Mouse (Mus musculus): ENCODE measurements around the gene Wbp11. TPM values are rescaled to one million over a fixed set of nuclear protein-coding genes. Genes with fewer than 3 reads are reported as not detected.

Wbp11 gene
- total RNA-seq, 2 experiments from 2014 or later = 114 to 116 TPM

DNA sequence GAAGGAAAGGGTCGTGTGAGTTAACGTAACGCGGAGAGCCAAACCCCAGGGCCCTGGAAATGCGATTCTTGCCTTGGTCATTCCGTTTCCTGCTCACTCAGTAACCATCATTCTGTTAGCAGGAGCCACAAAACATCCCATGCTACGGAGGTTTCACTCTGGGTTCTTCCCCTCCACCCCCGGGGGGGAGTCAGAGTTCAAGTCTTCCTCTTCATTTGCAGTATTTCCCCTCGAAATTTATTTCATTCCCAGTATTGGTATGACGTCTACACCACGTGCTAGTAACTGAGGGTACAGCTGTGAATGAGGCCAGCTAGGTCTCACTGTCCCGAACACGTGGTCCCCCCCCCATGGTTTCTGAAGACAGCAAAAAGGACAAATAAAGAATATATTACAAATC lies 18.4 kb downstream of the Wbp11 start:
- intact Hi-C loops (cut with DNase I) = no loop called here
- Histone ChIP-seq H3K4me3 (peak overlapping the region; percentile 65), H3K27ac (no peak overlapping the region)
- TF ChIP-seq CTCF (IDR thresholded peaks at IDR 0.05) = no peak
- DNase-seq (ENCODE audit: extremely low spot score in 1 of 2, low spot score in 2 of 2) = no peak

DNA sequence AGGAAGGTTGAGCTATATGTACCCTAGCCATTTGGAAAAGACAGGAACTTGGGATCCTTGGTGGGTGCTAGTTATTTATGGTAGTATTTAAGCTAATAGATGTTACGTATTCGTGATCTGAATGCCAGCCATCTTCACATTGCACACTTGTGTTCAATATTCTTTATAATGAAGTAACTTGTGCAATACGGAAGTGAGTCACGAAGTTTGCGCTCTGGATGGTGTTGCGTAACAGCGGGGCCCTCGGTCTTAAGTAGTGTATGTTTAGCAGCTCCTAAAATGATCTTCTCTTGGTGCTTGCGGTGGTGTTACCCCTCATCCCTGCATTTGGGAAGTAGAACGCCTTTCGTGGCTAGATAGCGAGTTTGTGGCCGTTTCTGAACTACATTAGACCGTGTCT lies 19.0 kb downstream of the Wbp11 start:
- intact Hi-C loops (cut with DNase I) = no loop called here

DNA sequence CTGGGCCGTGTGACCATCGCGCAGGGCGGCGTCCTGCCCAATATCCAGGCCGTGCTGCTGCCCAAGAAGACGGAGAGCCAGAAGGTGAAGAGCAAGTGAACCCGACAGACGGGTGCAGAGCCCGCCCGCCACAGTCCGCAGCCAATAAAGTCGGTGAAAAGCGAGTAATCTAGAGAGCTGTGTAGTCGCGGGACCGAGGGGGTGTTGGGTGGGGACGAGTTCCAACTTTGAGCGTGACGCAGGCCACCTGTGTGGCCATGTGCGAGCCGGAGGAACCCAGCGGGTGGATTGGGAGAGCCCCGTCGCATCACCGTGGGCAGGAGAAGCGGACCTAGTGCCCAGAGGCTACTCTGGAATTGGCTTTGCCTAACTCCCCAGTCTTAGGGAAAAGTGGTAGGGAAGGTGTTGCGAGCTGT lies 19.4 kb downstream of the Wbp11 start:
- peak overlapping the region; percentile 89 for H3K27ac ChIP-seq
- peak; percentile 42 to 47 for DNase-seq (ENCODE audit: extremely low spot score in 1 of 2, low spot score in 2 of 2)
- intact Hi-C loops (cut with DNase I) = loop anchor here (1.0 kb wide), 1 partner anchor 20 kb away; the partner anchor contains the start of gene Wbp11
- TF ChIP-seq CTCF (IDR thresholded peaks at IDR 0.05) = no peak
- H3K4me3 ChIP-seq = peak overlapping the region; percentile 65

More for the DNA sequence above, 19.0 kb downstream of the Wbp11 start:
- TF ChIP-seq CTCF (IDR thresholded peaks at IDR 0.05) = no peak
- H3K4me3 ChIP-seq = peak overlapping the region; percentile 65
- DNase-seq (ENCODE audit: extremely low spot score in 1 of 2, low spot score in 2 of 2) = no peak
- H3K27ac ChIP-seq = peak overlapping the region; percentile 89

DNA sequence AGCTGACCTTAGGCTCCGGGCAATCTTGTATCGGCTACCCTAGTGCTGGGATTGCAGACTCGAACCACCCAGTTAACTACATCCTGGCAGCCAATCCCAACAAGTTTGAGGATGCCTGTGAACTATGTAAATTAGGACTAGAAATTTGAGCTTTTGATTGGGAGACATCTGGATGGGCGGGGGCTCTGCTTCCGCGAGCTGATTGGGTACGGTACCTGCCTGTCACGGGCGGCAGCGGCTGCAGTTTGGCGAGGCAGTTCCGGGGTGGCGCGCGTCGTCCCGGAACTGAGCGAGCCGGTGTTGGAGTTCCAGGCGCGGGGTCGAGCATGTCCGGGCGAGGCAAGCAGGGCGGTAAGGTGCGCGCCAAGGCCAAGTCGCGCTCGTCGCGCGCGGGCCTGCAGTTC lies 20.0 kb downstream of the Wbp11 start, which contains the start of gene H2afj:
Gene H2afj, plus strand, starts transcription at position 231 of the 404 bp plus-strand sequence.
- TF ChIP-seq CTCF (IDR thresholded peaks at IDR 0.05) = no peak; the same call in 1 of the 2 replicates
- H3K4me3 ChIP-seq = peak within 1 kb of the TSS; percentile 65
- intact Hi-C loops (cut with DNase I) = loop anchor here (1.0 kb wide), 1 partner anchor 20 kb away; the partner anchor contains the start of gene Wbp11
- H3K27ac ChIP-seq = peak within 1 kb of the TSS; percentile 89
- peak; percentile 98 to 100 for DNase-seq (ENCODE audit: extremely low spot score in 1 of 2, low spot score in 2 of 2)

DNA sequence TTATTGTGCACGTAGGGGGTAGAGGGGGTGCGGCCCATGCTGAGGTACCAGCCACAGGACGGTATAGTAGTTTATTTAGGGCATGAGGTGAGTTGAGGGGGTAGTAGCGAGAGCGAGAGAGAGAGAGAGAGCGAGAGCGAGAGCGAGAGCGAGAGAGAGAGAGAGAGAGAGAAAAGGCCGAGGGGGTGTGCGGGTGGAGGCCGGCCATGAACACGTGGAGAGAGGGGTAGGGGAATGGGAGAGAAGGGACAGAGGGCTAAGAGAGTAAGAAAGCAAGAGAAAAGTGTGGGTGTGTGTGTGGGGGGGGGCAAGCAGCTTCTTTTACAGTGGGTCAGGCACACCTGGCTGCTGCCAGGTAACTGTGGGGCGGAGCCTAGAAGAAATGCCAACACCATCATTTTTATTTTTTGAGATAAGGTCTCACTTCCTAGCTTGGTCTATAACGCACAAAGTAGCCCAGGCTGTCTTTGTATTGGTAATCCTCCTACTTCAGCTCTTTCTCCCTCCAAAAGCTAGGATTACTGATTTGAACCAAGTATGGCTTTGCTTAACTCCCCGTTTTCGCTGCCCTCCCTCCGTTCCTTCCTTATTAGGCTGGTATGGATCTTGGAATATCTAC lies 20.5 kb downstream of the Wbp11 start:
- DNase-seq (ENCODE audit: extremely low spot score in 1 of 2, low spot score in 2 of 2) = no peak
- Histone ChIP-seq H3K27ac (peak overlapping the region; percentile 76), H3K4me3 (peak overlapping the region; percentile 65)
- TF ChIP-seq CTCF (IDR thresholded peaks at IDR 0.05) = no peak
- intact Hi-C loops (cut with DNase I) = loop anchor here (1.0 kb wide), 1 partner anchor 21 kb away; the partner anchor contains the start of gene Wbp11

DNA sequence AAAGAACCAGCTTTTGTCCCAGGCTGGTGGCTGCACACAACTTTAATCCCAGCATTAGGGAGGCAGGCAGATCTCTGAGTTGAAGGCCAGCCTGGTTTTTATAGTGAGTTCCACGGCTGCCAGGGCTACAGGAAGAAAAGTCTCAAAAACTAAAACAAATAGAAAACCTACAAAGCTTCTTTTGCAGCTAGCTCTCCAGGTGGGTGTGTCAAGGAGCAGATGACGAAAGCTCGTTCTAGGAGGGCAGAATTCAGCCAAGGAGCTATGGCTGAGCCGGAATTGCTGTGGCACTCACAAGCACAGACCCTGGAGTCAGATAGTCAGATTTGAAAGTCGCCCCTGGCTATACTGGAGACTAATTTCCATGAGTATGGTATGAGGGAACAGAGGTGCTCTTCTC lies 21.2 kb downstream of the Wbp11 start:
- intact Hi-C loops (cut with DNase I) = no loop called here
- TF ChIP-seq CTCF (IDR thresholded peaks at IDR 0.05) = no peak
- Histone ChIP-seq H3K27ac (no peak overlapping the region), H3K4me3 (no peak overlapping the region)
- no peak for DNase-seq (ENCODE audit: extremely low spot score in 1 of 2, low spot score in 2 of 2)

DNA sequence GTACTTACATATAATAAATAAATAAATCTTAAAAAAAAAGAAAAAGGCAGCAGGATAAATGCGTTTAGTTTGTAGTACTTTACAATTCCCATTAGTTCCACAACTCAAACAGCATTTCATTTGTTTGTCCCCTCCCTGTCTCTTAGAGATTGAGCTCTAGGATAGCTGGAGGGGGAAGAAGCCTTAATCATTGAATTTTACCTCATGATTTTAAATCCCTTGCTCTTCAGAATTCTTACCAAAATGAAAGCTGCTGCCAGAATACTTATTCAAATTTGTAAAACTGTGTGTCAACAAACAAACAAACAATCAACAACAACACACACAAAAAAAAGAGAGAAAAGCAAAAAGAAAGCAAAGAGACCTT lies 22.6 kb downstream of the Wbp11 start:
- no peak overlapping the region for H3K27ac ChIP-seq
- TF ChIP-seq CTCF (IDR thresholded peaks at IDR 0.05) = no peak
- no peak overlapping the region for H3K4me3 ChIP-seq
- intact Hi-C loops (cut with DNase I) = no loop called here
- no peak for DNase-seq (ENCODE audit: extremely low spot score in 1 of 2, low spot score in 2 of 2)

DNA sequence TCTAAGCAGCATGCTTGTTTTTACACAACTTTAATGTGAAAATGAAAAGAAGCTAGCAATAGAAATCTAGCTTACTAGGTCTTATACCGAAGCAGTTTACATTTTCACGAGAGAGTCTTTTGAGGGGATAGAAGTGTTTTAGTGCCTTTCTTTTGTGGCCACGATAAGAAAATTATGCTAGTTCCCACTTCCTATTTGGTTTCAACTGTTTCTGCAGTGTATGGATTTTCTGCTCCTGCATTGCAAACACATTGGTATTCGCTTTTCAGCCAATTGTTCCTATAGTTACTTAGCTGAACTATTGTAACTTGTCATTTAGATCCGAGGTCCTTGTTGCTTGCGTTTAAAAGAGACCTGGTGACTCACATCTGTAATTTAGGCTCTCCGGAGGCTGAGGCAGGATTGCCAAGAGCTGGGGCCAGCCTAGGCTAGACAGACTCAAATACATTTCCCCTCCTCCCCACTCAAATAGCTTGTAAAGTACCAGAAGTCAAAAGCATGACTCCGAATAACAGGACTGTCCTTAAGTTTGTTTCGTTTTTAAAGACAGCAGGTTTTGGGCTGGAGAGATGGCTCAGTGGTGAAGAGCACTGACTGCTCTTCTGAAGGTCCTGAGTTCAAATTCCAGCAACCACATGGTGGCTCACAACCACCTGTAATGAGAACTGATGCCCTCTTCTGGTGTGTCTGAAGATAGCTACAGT lies 23.2 kb downstream of the Wbp11 start:
- no peak for DNase-seq (ENCODE audit: extremely low spot score in 1 of 2, low spot score in 2 of 2)
- H3K27ac ChIP-seq = peak overlapping the region; percentile 100
- no peak; the same call in 1 of the 2 replicates for TF ChIP-seq CTCF (IDR thresholded peaks at IDR 0.05)
- peak overlapping the region; percentile 72 for H3K4me3 ChIP-seq
- intact Hi-C loops (cut with DNase I) = loop anchor here (1.0 kb wide), 1 partner anchor 22 kb away; the partner anchor contains the start of gene BC049715

DNA sequence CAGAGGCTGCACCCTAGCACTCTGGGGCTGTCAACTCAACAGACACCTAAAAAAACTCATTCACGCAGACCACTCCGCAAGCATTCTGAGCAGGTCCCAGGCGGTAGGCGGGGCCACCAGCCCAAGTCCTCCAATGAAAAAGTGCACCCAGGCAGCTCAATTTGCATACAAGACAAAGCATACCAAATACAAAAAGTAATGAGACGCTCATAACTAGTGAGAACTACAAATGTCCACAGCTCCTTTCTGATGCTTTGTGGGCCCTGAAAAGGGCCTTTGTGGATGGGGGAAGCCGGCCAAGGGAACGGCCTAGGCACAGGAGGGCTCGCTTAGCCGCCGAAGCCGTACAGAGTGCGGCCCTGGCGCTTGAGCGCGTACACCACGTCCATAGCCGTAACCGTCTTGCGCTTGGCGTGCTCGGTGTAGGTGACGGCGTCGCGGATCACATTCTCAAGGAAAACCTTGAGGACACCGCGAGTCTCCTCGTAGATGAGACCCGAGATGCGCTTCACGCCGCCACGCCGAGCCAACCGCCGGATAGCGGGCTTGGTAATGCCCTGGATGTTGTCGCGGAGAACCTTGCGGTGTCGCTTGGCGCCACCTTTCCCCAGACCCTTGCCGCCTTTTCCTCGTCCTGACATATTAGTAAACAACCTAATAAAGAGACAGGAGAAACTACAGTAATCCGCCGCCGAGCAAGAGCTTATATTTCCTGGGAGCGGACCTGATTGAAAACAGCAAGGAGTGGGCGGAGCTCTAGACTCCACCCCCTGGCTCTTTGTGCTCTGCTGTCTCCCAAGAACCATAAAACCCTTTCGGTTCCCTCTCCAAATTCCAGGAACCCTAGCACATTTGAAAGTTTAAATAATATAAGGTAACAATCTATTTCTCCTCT lies 24.0 kb downstream of the Wbp11 start, which contains the start of gene Hist4h4:
Gene Hist4h4, minus strand, starts transcription at position 677 of the 895 bp plus-strand sequence.
- peak; percentile 97 to 99 for DNase-seq (ENCODE audit: extremely low spot score in 1 of 2, low spot score in 2 of 2)
- peak within 1 kb of the TSS; percentile 100 for H3K27ac ChIP-seq
- peak within 1 kb of the TSS; percentile 72 for H3K4me3 ChIP-seq
- intact Hi-C loops (cut with DNase I) = loop anchor here (1.0 kb wide), 1 partner anchor 23 kb away; the partner anchor contains the start of gene BC049715
- no peak for TF ChIP-seq CTCF (IDR thresholded peaks at IDR 0.05)

DNA sequence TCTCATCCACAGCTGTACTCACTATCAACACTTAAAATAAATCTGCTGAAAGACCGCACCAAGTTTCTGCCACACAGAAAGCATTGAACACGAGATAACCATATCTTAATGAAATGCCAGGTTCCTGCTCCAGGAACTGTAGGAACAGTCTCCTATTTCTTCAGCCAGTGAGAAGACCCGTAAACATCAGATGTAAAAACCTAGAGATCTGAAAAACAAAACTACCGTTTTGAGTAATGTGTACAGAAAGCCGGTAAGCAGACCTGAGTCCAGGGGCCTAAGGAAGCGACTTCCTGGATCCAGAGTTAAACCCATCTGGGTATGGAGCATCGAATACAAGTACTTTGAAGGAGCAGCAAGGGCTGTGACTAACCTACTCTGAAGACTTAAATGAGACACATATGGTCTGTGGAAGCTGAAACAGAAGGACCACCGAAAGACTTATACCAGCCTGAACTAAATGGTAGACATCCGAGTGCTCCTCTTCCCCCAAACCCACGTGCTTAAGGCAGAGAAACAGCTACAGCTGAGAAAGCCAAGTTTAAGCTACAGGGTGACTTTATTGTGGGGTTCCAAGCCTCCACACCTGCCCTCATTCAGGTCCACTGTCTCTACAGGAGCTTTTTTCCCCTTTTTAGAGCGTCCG lies 24.8 kb downstream of the Wbp11 start:
- intact Hi-C loops (cut with DNase I) = no loop called here
- peak overlapping the region; percentile 100; the same call in 1 of the 2 replicates for H3K27ac ChIP-seq
- TF ChIP-seq CTCF (IDR thresholded peaks at IDR 0.05) = no peak
- peak overlapping the region; percentile 72 for H3K4me3 ChIP-seq
- no peak for DNase-seq (ENCODE audit: extremely low spot score in 1 of 2, low spot score in 2 of 2)

DNA sequence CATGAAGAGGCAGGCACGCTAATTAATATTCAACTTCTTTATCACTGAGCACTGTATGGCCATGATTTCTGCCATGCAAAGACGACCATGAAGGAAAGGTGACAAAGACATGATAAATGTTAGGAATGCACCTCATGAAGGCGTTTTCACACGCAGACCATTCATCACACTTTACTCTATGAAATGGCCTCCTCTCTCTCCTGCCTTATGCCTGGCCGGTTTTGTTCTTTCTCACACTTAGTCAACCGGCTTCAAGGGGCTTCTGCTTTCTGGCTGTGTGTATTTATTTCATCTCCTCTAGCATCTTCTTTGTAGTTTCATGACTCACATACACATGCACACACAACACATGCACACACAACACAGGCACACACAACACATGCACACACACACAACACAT lies 26.8 kb downstream of the Wbp11 start:
- H3K4me3 ChIP-seq = no peak overlapping the region
- no peak for DNase-seq (ENCODE audit: extremely low spot score in 1 of 2, low spot score in 2 of 2)
- intact Hi-C loops (cut with DNase I) = no loop called here
- no peak for TF ChIP-seq CTCF (IDR thresholded peaks at IDR 0.05)
- no peak overlapping the region for H3K27ac ChIP-seq
